ENCODE assay signal across 9 mouse cellular contexts in the genomic region with DNA sequence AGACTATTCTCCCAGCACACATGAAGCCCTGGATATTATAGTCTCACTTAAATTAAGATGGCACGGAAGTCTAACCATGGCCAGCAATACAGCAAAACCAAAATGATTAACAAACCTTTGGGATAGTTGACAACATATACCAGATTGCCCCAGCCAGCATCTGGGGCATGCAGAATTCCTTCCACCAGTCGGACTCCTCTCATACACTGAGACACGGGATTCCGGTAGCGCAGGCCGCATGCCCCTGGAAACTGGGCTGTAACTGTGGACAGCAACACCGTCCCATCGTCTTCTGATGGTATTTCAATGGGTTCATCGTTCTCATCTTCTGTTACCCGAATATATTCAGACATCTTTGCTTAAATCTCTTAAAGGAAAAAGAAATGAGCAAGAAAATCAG. TPM values are rescaled to one million over a fixed set of nuclear protein-coding genes. Genes with fewer than 3 reads are reported as not detected.
DNase-seq lines count a peak whose midpoint lies in the region; ATAC-seq and TF ChIP-seq lines count a peak whose summit lies in the region.
"Had no signal": no experiment of that assay in that cellular context is flagged by ENCODE, and none has a peak within 500 bp of the region (broad histone marks: within the 10 kb centered on the region; RNA-seq: fewer than 3 reads in every experiment).

No protein-coding gene starts in this region.

- DNase-seq in lung, embryonic 14.5 days = no peak
- no peak for DNase-seq in lung, postnatal 14 days
- no peak for DNase-seq in forebrain, embryonic 10.5 days (ENCODE audit: extremely low spot score, low spot score)
- DNase-seq in layer of hippocampus, adult 18-20 months (ENCODE audit: low spot score in 2 of 2) = no peak
- no peak for DNase-seq in retina, postnatal 1 day
- DNase-seq: gastrocnemius, postnatal 10 days had no signal

- H3K4me3 ChIP-seq in lung, embryonic 14.5 days (ENCODE audit: low read depth, low read length) = peak overlapping the region; percentile 100
- peak overlapping the region; percentile 99 for H3K4me3 ChIP-seq in forebrain, embryonic 10.5 days
- H3K4me3 ChIP-seq in limb, embryonic 13.5 days = peak overlapping the region; percentile 98
- peak overlapping the region; percentile 100 for H3K4me3 ChIP-seq in stomach, embryonic 14.5 days (ENCODE audit: low read depth, low read length)

- H3K4me1 ChIP-seq in lung, embryonic 14.5 days (ENCODE audit: insufficient read depth) = peaks cover 8% of the 10 kb centered on the region; the same call in 1 of the 2 replicates
- H3K4me1 ChIP-seq in forebrain, embryonic 10.5 days = peaks cover 29% of the 10 kb centered on the region
- peaks cover 23% of the 10 kb centered on the region for H3K4me1 ChIP-seq in limb, embryonic 13.5 days
- peaks cover 15% of the 10 kb centered on the region; the same call in 1 of the 2 replicates for H3K4me1 ChIP-seq in stomach, embryonic 14.5 days (ENCODE audit: control insufficient read depth, insufficient read depth, low read length)

- H3K9me3 ChIP-seq in lung, embryonic 14.5 days (ENCODE audit: low read depth, low read length) = no peaks in the 10 kb centered on the region
- H3K9me3 ChIP-seq in forebrain, embryonic 10.5 days = no peaks in the 10 kb centered on the region
- H3K9me3 ChIP-seq in limb, embryonic 13.5 days = no peaks in the 10 kb centered on the region
- no peaks in the 10 kb centered on the region for H3K9me3 ChIP-seq in stomach, embryonic 14.5 days (ENCODE audit: control insufficient read depth, low read depth, low read length)

- no peak overlapping the region for H3K27ac ChIP-seq in lung, embryonic 14.5 days (ENCODE audit: low read depth)
- no peak overlapping the region for H3K27ac ChIP-seq in forebrain, embryonic 10.5 days
- no peak overlapping the region for H3K27ac ChIP-seq in limb, embryonic 13.5 days
- no peak overlapping the region for H3K27ac ChIP-seq in stomach, embryonic 14.5 days (ENCODE audit: low read length)

- WGBS in lung, embryonic 14.5 days = 78% methylated on average over 10 of the region's 10 CpGs
- 84% methylated on average over 10 of the region's 10 CpGs for WGBS in forebrain, embryonic 10.5 days
- 82% methylated on average over 10 of the region's 10 CpGs for WGBS in limb, embryonic 13.5 days
- WGBS in stomach, embryonic 14.5 days = 86% methylated on average over 10 of the region's 10 CpGs

- H3K4me2 ChIP-seq in lung, embryonic 14.5 days = peak overlapping the region; percentile 89
- peak overlapping the region; percentile 86 for H3K4me2 ChIP-seq in limb, embryonic 13.5 days (replicated peaks)
- H3K4me2 ChIP-seq in stomach, embryonic 14.5 days (replicated peaks; ENCODE audit: low read depth, low read length) = peak overlapping the region; percentile 85

- TF ChIP-seq CTCF in lung, embryonic 14.5 days (IDR thresholded peaks at IDR 0.05; ENCODE audit: low read depth) = no peak

- H3K27me3 ChIP-seq in lung, embryonic 14.5 days (ENCODE audit: insufficient read depth, low read length) = no peaks in the 10 kb centered on the region
- no peaks in the 10 kb centered on the region for H3K27me3 ChIP-seq in forebrain, embryonic 10.5 days (ENCODE audit: poor library complexity, severe bottlenecking)
- H3K27me3 ChIP-seq in limb, embryonic 13.5 days = no peaks in the 10 kb centered on the region
- no peaks in the 10 kb centered on the region for H3K27me3 ChIP-seq in stomach, embryonic 14.5 days (ENCODE audit: control insufficient read depth, insufficient read depth, low read length)

- peak overlapping the region; percentile 23; the same call in 1 of the 2 replicates for H3K9ac ChIP-seq in lung, embryonic 14.5 days
- peak overlapping the region; percentile 99 for H3K9ac ChIP-seq in limb, embryonic 13.5 days
- no peak overlapping the region for H3K9ac ChIP-seq in stomach, embryonic 14.5 days (replicated peaks; ENCODE audit: low read depth, low read length)

- ATAC-seq in lung, embryonic 14.5 days (ENCODE audit: insufficient read depth) = no peak
- no peak for ATAC-seq in limb, embryonic 13.5 days (ENCODE audit: low FRiP score, low read depth)
- ATAC-seq in stomach, embryonic 14.5 days (ENCODE audit: insufficient number of reproducible peaks, insufficient read depth, low FRiP score, low read depth) = no peak

- peaks cover 51% of the 10 kb centered on the region for H3K36me3 ChIP-seq in lung, embryonic 14.5 days (ENCODE audit: insufficient read depth)
- peaks cover 53% of the 10 kb centered on the region for H3K36me3 ChIP-seq in forebrain, embryonic 10.5 days (replicated peaks)
- peaks cover 49% of the 10 kb centered on the region for H3K36me3 ChIP-seq in limb, embryonic 13.5 days
- H3K36me3 ChIP-seq in stomach, embryonic 14.5 days (ENCODE audit: control insufficient read depth, insufficient read depth, low read length) = peaks cover 48% of the 10 kb centered on the region

RNA-seq across cellular contexts. Expression of a gene that starts 1.8 kb away (rescaled TPM):
- polyA plus RNA-seq in lung, embryonic 14.5 days (2014; fragmentation: Nextera tagmentation; extraction: Ambion mirVana) = 172 and 186 TPM in 2 replicates
- polyA plus RNA-seq in forebrain, embryonic 10.5 days (2016; fragmentation: Nextera tagmentation; extraction: Ambion mirVana) = 495 and 519 TPM in 2 replicates
- 346 and 363 TPM in 2 replicates for polyA plus RNA-seq in limb, embryonic 13.5 days (2015; fragmentation: Nextera tagmentation; extraction: Ambion mirVana)
- 154 and 159 TPM in 2 replicates for polyA plus RNA-seq in stomach, embryonic 14.5 days (2014; fragmentation: Nextera tagmentation; extraction: Ambion mirVana)
- 100 to 1,000 TPM; 195 to 227 TPM for total RNA-seq in layer of hippocampus, adult 18-20 months (2021)

RNA-seq across cellular contexts. Expression of a gene that starts 18.1 kb away (rescaled TPM):
- polyA plus RNA-seq in lung, embryonic 14.5 days (2014; fragmentation: Nextera tagmentation; extraction: Ambion mirVana) = not detected in 2 replicates
- not detected in 2 replicates for polyA plus RNA-seq in forebrain, embryonic 10.5 days (2016; fragmentation: Nextera tagmentation; extraction: Ambion mirVana)
- polyA plus RNA-seq in limb, embryonic 13.5 days (2015; fragmentation: Nextera tagmentation; extraction: Ambion mirVana) = not detected in 2 replicates
- not detected in 2 replicates for polyA plus RNA-seq in stomach, embryonic 14.5 days (2014; fragmentation: Nextera tagmentation; extraction: Ambion mirVana)
- total RNA-seq in layer of hippocampus, adult 18-20 months (2021) = not detected
- total RNA-seq: adrenal gland, adult 2 months had no signal

RNA-seq across cellular contexts. Expression of a gene that starts 22.7 kb away (rescaled TPM):
- polyA plus RNA-seq in lung, embryonic 14.5 days (2014; fragmentation: Nextera tagmentation; extraction: Ambion mirVana) = 0.27 and 0.39 TPM in 2 replicates
- polyA plus RNA-seq in forebrain, embryonic 10.5 days (2016; fragmentation: Nextera tagmentation; extraction: Ambion mirVana) = 0.22 TPM in 1 of 2 replicates, not detected in the other
- polyA plus RNA-seq in limb, embryonic 13.5 days (2015; fragmentation: Nextera tagmentation; extraction: Ambion mirVana) = 0.15 and 0.27 TPM in 2 replicates
- 0.67 TPM in 1 of 2 replicates, not detected in the other for polyA plus RNA-seq in stomach, embryonic 14.5 days (2014; fragmentation: Nextera tagmentation; extraction: Ambion mirVana)
- 1 to 10 TPM; 3.4 to 3.9 TPM for total RNA-seq in layer of hippocampus, adult 18-20 months (2021)

RNA-seq across cellular contexts. Expression of a gene that starts 33.7 kb away (rescaled TPM):
- polyA plus RNA-seq in lung, embryonic 14.5 days (2014; fragmentation: Nextera tagmentation; extraction: Ambion mirVana) = 244 and 279 TPM in 2 replicates
- 265 and 272 TPM in 2 replicates for polyA plus RNA-seq in forebrain, embryonic 10.5 days (2016; fragmentation: Nextera tagmentation; extraction: Ambion mirVana)
- polyA plus RNA-seq in limb, embryonic 13.5 days (2015; fragmentation: Nextera tagmentation; extraction: Ambion mirVana) = 216 and 223 TPM in 2 replicates
- polyA plus RNA-seq in stomach, embryonic 14.5 days (2014; fragmentation: Nextera tagmentation; extraction: Ambion mirVana) = 197 and 201 TPM in 2 replicates
- total RNA-seq in layer of hippocampus, adult 18-20 months (2021) = 10 to 100 TPM; 70.4 to 71.7 TPM
